In genomic region chr11:76357464-76357863, GRCm38 (mm10) we compare ENCODE assay signal across 13 mouse cellular contexts. TPM values are rescaled to one million over a fixed set of nuclear protein-coding genes. Genes with fewer than 3 reads are reported as not detected.
A peak's percentile ranks its signal among the peaks of the same experiment; 100 is the strongest.
DNase-seq lines count a peak whose midpoint lies in the region; ATAC-seq lines count a peak whose summit lies in the region.
"Had no signal": no experiment of that assay in that cellular context is flagged by ENCODE, and none has a peak within 500 bp of the region (broad histone marks: within the 10 kb centered on the region; RNA-seq: fewer than 3 reads in every experiment).

No protein-coding gene starts in this region.

- H3K27ac ChIP-seq in forebrain, embryonic 13.5 days = no peak overlapping the region
- H3K27ac ChIP-seq in forebrain, embryonic 15.5 days (replicated peaks) = no peak overlapping the region; the same call in 1 of the 2 replicates
- H3K27ac ChIP-seq in hindbrain, embryonic 15.5 days (replicated peaks) = peak overlapping the region; percentile 50; the same call in 1 of the 2 replicates
- H3K27ac ChIP-seq in hindbrain, embryonic 14.5 days = no peak overlapping the region
- peak overlapping the region; percentile 60; the same call in 1 of the 2 replicates for H3K27ac ChIP-seq in heart, embryonic 16.5 days (ENCODE audit: low read length)
- H3K27ac ChIP-seq: liver, embryonic 13.5 days had no signal

- 0 out of 2 replicates have a peak overlapping the region, but pooled peaks have one; percentile 34 for H3K9ac ChIP-seq in forebrain, embryonic 13.5 days
- H3K9ac ChIP-seq in forebrain, embryonic 15.5 days (replicated peaks) = no peak overlapping the region
- H3K9ac ChIP-seq in hindbrain, embryonic 15.5 days = no peak overlapping the region
- H3K9ac ChIP-seq in hindbrain, embryonic 14.5 days = no peak overlapping the region
- H3K9ac ChIP-seq in heart, embryonic 16.5 days (ENCODE audit: low read length) = no peak overlapping the region
- H3K9ac ChIP-seq: liver, embryonic 13.5 days had no signal

- no peak for DNase-seq in hindbrain, embryonic 14.5 days (ENCODE audit: low spot score)
- DNase-seq in ES-CJ7 (ENCODE audit: low read depth, low spot score) = peak; percentile 74
- DNase-seq in right cerebral cortex, adult 2 months (ENCODE audit: low spot score in 2 of 2) = no peak
- no peak for DNase-seq in cerebellum, postnatal 36 days
- DNase-seq: cerebellum, adult 18-20 months; kidney, adult 11 months; liver, embryonic 13.5 days; right cerebral cortex, adult 18-20 months had no signal

- H3K4me2 ChIP-seq in forebrain, embryonic 13.5 days = peak overlapping the region; percentile 2; the same call in 1 of the 2 replicates
- no peak overlapping the region for H3K4me2 ChIP-seq in forebrain, embryonic 15.5 days (replicated peaks)
- no peak overlapping the region for H3K4me2 ChIP-seq in hindbrain, embryonic 15.5 days
- H3K4me2 ChIP-seq in hindbrain, embryonic 14.5 days (replicated peaks) = no peak overlapping the region
- no peak overlapping the region for H3K4me2 ChIP-seq in heart, embryonic 16.5 days (ENCODE audit: low read depth, low read length)
- H3K4me2 ChIP-seq: liver, embryonic 13.5 days had no signal

- no peaks in the 10 kb centered on the region for H3K27me3 ChIP-seq in forebrain, embryonic 13.5 days
- H3K27me3 ChIP-seq in forebrain, embryonic 15.5 days = no peaks in the 10 kb centered on the region
- H3K27me3 ChIP-seq in hindbrain, embryonic 15.5 days = no peaks in the 10 kb centered on the region
- no peaks in the 10 kb centered on the region for H3K27me3 ChIP-seq in hindbrain, embryonic 14.5 days (ENCODE audit: control insufficient read depth, insufficient read depth, low read length)
- H3K27me3 ChIP-seq in heart, embryonic 16.5 days (ENCODE audit: control insufficient read depth, insufficient read depth, low read length) = no peaks in the 10 kb centered on the region
- H3K27me3 ChIP-seq: liver, embryonic 13.5 days had no signal

- 22% methylated on average over 12 of the region's 12 CpGs for WGBS in forebrain, embryonic 13.5 days
- WGBS in forebrain, embryonic 15.5 days = 36% methylated on average over 12 of the region's 12 CpGs
- 48% methylated on average over 12 of the region's 12 CpGs for whole genome bisulfite sequencing in hindbrain, embryonic 15.5 days
- WGBS in hindbrain, embryonic 14.5 days = 38% methylated on average over 12 of the region's 12 CpGs
- 66% methylated on average over 12 of the region's 12 CpGs for WGBS in heart, embryonic 16.5 days

- peaks cover 68% of the 10 kb centered on the region for H3K4me1 ChIP-seq in forebrain, embryonic 13.5 days
- peaks cover 36% of the 10 kb centered on the region for H3K4me1 ChIP-seq in forebrain, embryonic 15.5 days
- H3K4me1 ChIP-seq in hindbrain, embryonic 15.5 days (replicated peaks) = peaks cover 59% of the 10 kb centered on the region
- H3K4me1 ChIP-seq in hindbrain, embryonic 14.5 days (replicated peaks; ENCODE audit: control insufficient read depth, insufficient read depth, low read length) = peaks cover 45% of the 10 kb centered on the region
- peaks cover 5% of the 10 kb centered on the region; the same call in 1 of the 2 replicates for H3K4me1 ChIP-seq in heart, embryonic 16.5 days (ENCODE audit: control insufficient read depth, insufficient read depth, low read length)
- H3K4me1 ChIP-seq: liver, embryonic 13.5 days had no signal

- H3K9me3 ChIP-seq in forebrain, embryonic 13.5 days (replicated peaks) = no peaks in the 10 kb centered on the region
- H3K9me3 ChIP-seq in forebrain, embryonic 15.5 days = no peaks in the 10 kb centered on the region
- no peaks in the 10 kb centered on the region for H3K9me3 ChIP-seq in hindbrain, embryonic 15.5 days
- no peaks in the 10 kb centered on the region for H3K9me3 ChIP-seq in hindbrain, embryonic 14.5 days (ENCODE audit: control insufficient read depth, low read length)
- no peaks in the 10 kb centered on the region for H3K9me3 ChIP-seq in heart, embryonic 16.5 days (replicated peaks; ENCODE audit: control insufficient read depth, low read length)
- H3K9me3 ChIP-seq: limb, embryonic 10.5 days; liver, embryonic 13.5 days had no signal

- H3K4me3 ChIP-seq in forebrain, embryonic 13.5 days = no peak overlapping the region
- H3K4me3 ChIP-seq in forebrain, embryonic 15.5 days = no peak overlapping the region
- no peak overlapping the region for H3K4me3 ChIP-seq in hindbrain, embryonic 15.5 days
- no peak overlapping the region for H3K4me3 ChIP-seq in hindbrain, embryonic 14.5 days (replicated peaks; ENCODE audit: low read length)
- no peak overlapping the region for H3K4me3 ChIP-seq in heart, embryonic 16.5 days (ENCODE audit: low read length)
- H3K4me3 ChIP-seq: limb, embryonic 10.5 days; liver, embryonic 13.5 days had no signal

- H3K36me3 ChIP-seq in forebrain, embryonic 13.5 days (ENCODE audit: poor library complexity, severe bottlenecking) = no peaks in the 10 kb centered on the region
- H3K36me3 ChIP-seq in forebrain, embryonic 15.5 days = no peaks in the 10 kb centered on the region
- no peaks in the 10 kb centered on the region for H3K36me3 ChIP-seq in hindbrain, embryonic 15.5 days
- no peaks in the 10 kb centered on the region for H3K36me3 ChIP-seq in hindbrain, embryonic 14.5 days (replicated peaks; ENCODE audit: control insufficient read depth, insufficient read depth)
- no peaks in the 10 kb centered on the region for H3K36me3 ChIP-seq in heart, embryonic 16.5 days (ENCODE audit: control insufficient read depth, insufficient read depth)
- H3K36me3 ChIP-seq: liver, embryonic 13.5 days had no signal

- no peak for ATAC-seq in forebrain, embryonic 13.5 days
- no peak for ATAC-seq in forebrain, embryonic 15.5 days (replicated peaks)
- no peak for ATAC-seq in hindbrain, embryonic 15.5 days (ENCODE audit: low FRiP score, low read depth)
- ATAC-seq in hindbrain, embryonic 14.5 days (ENCODE audit: low FRiP score) = no peak
- ATAC-seq in heart, embryonic 16.5 days (replicated peaks; ENCODE audit: extremely low read depth, insufficient read depth, low FRiP score) = no peak

RNA-seq across cellular contexts. Expression of gene Nxn, which starts 41.5 kb away (rescaled TPM):
- polyA plus RNA-seq in forebrain, embryonic 13.5 days (2015; fragmentation: Nextera tagmentation; extraction: Ambion mirVana) = 23.4 and 29.9 TPM in 2 replicates
- polyA plus RNA-seq in forebrain, embryonic 15.5 days (2015; fragmentation: Nextera tagmentation; extraction: Ambion mirVana) = 15.4 and 19.9 TPM in 2 replicates
- polyA plus RNA-seq in hindbrain, embryonic 15.5 days (2015; fragmentation: Nextera tagmentation; extraction: Ambion mirVana) = 26.1 and 27.5 TPM in 2 replicates
- polyA plus RNA-seq in hindbrain, embryonic 14.5 days (2014; fragmentation: Nextera tagmentation; extraction: Ambion mirVana) = 32.0 and 36.0 TPM in 2 replicates
- 20.8 and 21.2 TPM in 2 replicates for polyA plus RNA-seq in heart, embryonic 16.5 days (2015; fragmentation: Nextera tagmentation; extraction: Ambion mirVana)

RNA-seq across cellular contexts. Expression of gene Timm22, which starts 49.3 kb away (rescaled TPM):
- 102 and 104 TPM in 2 replicates for polyA plus RNA-seq in forebrain, embryonic 13.5 days (2015; fragmentation: Nextera tagmentation; extraction: Ambion mirVana)
- 93.3 and 106 TPM in 2 replicates for polyA plus RNA-seq in forebrain, embryonic 15.5 days (2015; fragmentation: Nextera tagmentation; extraction: Ambion mirVana)
- 91.9 and 103 TPM in 2 replicates for polyA plus RNA-seq in hindbrain, embryonic 15.5 days (2015; fragmentation: Nextera tagmentation; extraction: Ambion mirVana)
- 110 TPM in 2 replicates for polyA plus RNA-seq in hindbrain, embryonic 14.5 days (2014; fragmentation: Nextera tagmentation; extraction: Ambion mirVana)
- 81.6 and 84.4 TPM in 2 replicates for polyA plus RNA-seq in heart, embryonic 16.5 days (2015; fragmentation: Nextera tagmentation; extraction: Ambion mirVana)

Comparison
In these comparisons a context has a peak if more than half of its experiments do, and no peak if none do; other contexts are left out.
1. H3K27ac ChIP-seq: peak in hindbrain, embryonic 15.5 days (single experiment) and heart, embryonic 16.5 days (single experiment); none in forebrain, embryonic 13.5 days (single experiment), forebrain, embryonic 15.5 days (single experiment) and hindbrain, embryonic 14.5 days (single experiment).